In genomic region chr14:47396165-47396652, GRCm38 (mm10) we compare ENCODE assay signal across 8 mouse cellular contexts. TPM values are rescaled to one million over a fixed set of nuclear protein-coding genes. Genes with fewer than 3 reads are reported as not detected.
A peak's percentile ranks its signal among the peaks of the same experiment; 100 is the strongest.
DNase-seq lines count a peak whose midpoint lies in the region; ATAC-seq lines count a peak whose summit lies in the region.

No protein-coding gene starts in this region.

- no peak overlapping the region for H3K9ac ChIP-seq in intestine, embryonic 15.5 days

- H3K36me3 ChIP-seq in intestine, embryonic 15.5 days, result peaks cover 49% of the 10 kb centered on the region

- no peaks in the 10 kb centered on the region for H3K4me1 ChIP-seq in intestine, embryonic 15.5 days (replicated peaks)

- no peaks in the 10 kb centered on the region for H3K9me3 ChIP-seq in intestine, embryonic 15.5 days

- no peak overlapping the region for H3K27ac ChIP-seq in intestine, embryonic 15.5 days

- DNase-seq in cerebellum, adult 11-12 months, result no peak
- peak; percentile 7 for DNase-seq in ovary, postnatal 36 days (ENCODE audit: low spot score)
- no peak for DNase-seq in ovary, adult 18-20 months (ENCODE audit: low spot score)
- DNase-seq in embryo, embryonic 11.5 days (ENCODE audit: low read depth, low spot score), result peak; percentile 35
- peak; percentile 46 for DNase-seq in thymus, postnatal 4 days

- no peak overlapping the region for H3K4me3 ChIP-seq in intestine, embryonic 15.5 days (replicated peaks)

- H3K27me3 ChIP-seq in intestine, embryonic 15.5 days (replicated peaks), result no peaks in the 10 kb centered on the region

- ATAC-seq in cerebellum, adult (ENCODE audit: insufficient number of reproducible peaks, low FRiP score, low TSS enrichment), result peak; percentile 59
- peak; percentile 47; the same call in 1 of the 2 replicates for ATAC-seq in intestine, embryonic 15.5 days
- ATAC-seq in megakaryocyte-erythroid progenitor cell, adult 5-6 weeks (replicated peaks; ENCODE audit: low FRiP score, low TSS enrichment, poor library complexity, severe bottlenecking), result peak; percentile 73

- WGBS in intestine, embryonic 15.5 days, result 66% methylated on average over 5 of the region's 5 CpGs

- H3K4me2 ChIP-seq in intestine, embryonic 15.5 days (replicated peaks), result no peak overlapping the region

RNA-seq across cellular contexts. Expression of gene Dlgap5, which starts 22.0 kb away (rescaled TPM):
- 35.3 and 35.4 TPM in 2 replicates for polyA plus RNA-seq in intestine, embryonic 15.5 days (2015; fragmentation: Nextera tagmentation; extraction: Ambion mirVana)
- 44.5 and 50.6 TPM in 2 replicates for total RNA-seq in megakaryocyte-erythroid progenitor cell, adult 5-6 weeks (2014; fragmentation: Nextera tagmentation)
- 60.7 and 70.5 TPM in 2 replicates for total RNA-seq in megakaryocyte-erythroid progenitor cell, adult 5-6 weeks (2017)

RNA-seq across cellular contexts. Expression of gene Lgals3, which starts 28.7 kb away (rescaled TPM):
- 19.5 and 25.7 TPM in 2 replicates for polyA plus RNA-seq in intestine, embryonic 15.5 days (2015; fragmentation: Nextera tagmentation; extraction: Ambion mirVana)
- 0.92 and 5.8 TPM in 2 replicates for total RNA-seq in megakaryocyte-erythroid progenitor cell, adult 5-6 weeks (2014; fragmentation: Nextera tagmentation)
- total RNA-seq in megakaryocyte-erythroid progenitor cell, adult 5-6 weeks (2017), result not detected in 2 replicates

RNA-seq across cellular contexts. Expression of gene Fbxo34, which starts 54.0 kb away (rescaled TPM):
- polyA plus RNA-seq in intestine, embryonic 15.5 days (2015; fragmentation: Nextera tagmentation; extraction: Ambion mirVana), result 22.1 and 23.6 TPM in 2 replicates
- 11.2 and 14.5 TPM in 2 replicates for total RNA-seq in megakaryocyte-erythroid progenitor cell, adult 5-6 weeks (2014; fragmentation: Nextera tagmentation)
- 16.0 and 29.2 TPM in 2 replicates for total RNA-seq in megakaryocyte-erythroid progenitor cell, adult 5-6 weeks (2017)

Comparison
In these comparisons a context has a peak if more than half of its experiments do, and no peak if none do; other contexts are left out.
1. DNase-seq: peak in ovary, postnatal 36 days (single experiment), embryo, embryonic 11.5 days (single experiment) and thymus, postnatal 4 days (single experiment); none in cerebellum, adult 11-12 months (single experiment) and ovary, adult 18-20 months (single experiment).
2. Peak in every context shown above with its lines, with median percentiles within 50 percentile points of each other: ATAC-seq.